ENCODE assay signal across 8 mouse cellular contexts in genomic region chr12:34906376-34906703, GRCm38 (mm10). TPM values are rescaled to one million over a fixed set of nuclear protein-coding genes. Genes with fewer than 3 reads are reported as not detected.
DNase-seq lines count a peak whose midpoint lies in the region; ATAC-seq and TF ChIP-seq lines count a peak whose summit lies in the region.

No protein-coding gene starts in this region.

- H3K9ac ChIP-seq in limb, embryonic 14.5 days (ENCODE audit: low read depth, low read length, severe bottlenecking): peak overlapping the region; percentile 67
- H3K9ac ChIP-seq in stomach, postnatal 0 days (ENCODE audit: low read length): peak overlapping the region; percentile 38

- ATAC-seq in limb, embryonic 14.5 days (ENCODE audit: low FRiP score, low read depth): no peak
- ATAC-seq in stomach, postnatal 0 days (ENCODE audit: low FRiP score, low TSS enrichment): no peak

- H3K27ac ChIP-seq in limb, embryonic 14.5 days (replicated peaks; ENCODE audit: low read depth, low read length): no peak overlapping the region
- H3K27ac ChIP-seq in stomach, postnatal 0 days (replicated peaks): no peak overlapping the region

- H3K4me2 ChIP-seq in limb, embryonic 14.5 days (replicated peaks; ENCODE audit: low read depth, low read length, severe bottlenecking): peak overlapping the region; percentile 92
- H3K4me2 ChIP-seq in stomach, postnatal 0 days (replicated peaks; ENCODE audit: low read depth): peak overlapping the region; percentile 93

- TF ChIP-seq EP300 in stomach, postnatal 0 days (optimal IDR thresholded peaks at IDR 0.05): no peak

- TF ChIP-seq POLR2A in limb, embryonic 14.5 days (IDR thresholded peaks at IDR 0.05; ENCODE audit: borderline replicate concordance, extremely low read depth, insufficient read depth, insufficient read length): no peak

- peak overlapping the region; percentile 69 for H3K4me3 ChIP-seq in limb, embryonic 14.5 days (replicated peaks; ENCODE audit: low read length)
- peak overlapping the region; percentile 59 for H3K4me3 ChIP-seq in stomach, postnatal 0 days (ENCODE audit: low read depth, low read length)

- no peaks in the 10 kb centered on the region for H3K27me3 ChIP-seq in limb, embryonic 14.5 days (ENCODE audit: control insufficient read depth, insufficient read depth, low read length)
- peaks cover 3% of the 10 kb centered on the region; the same call in 1 of the 2 replicates for H3K27me3 ChIP-seq in stomach, postnatal 0 days (ENCODE audit: control insufficient read depth, insufficient read depth, low read length)

- H3K36me3 ChIP-seq in limb, embryonic 14.5 days (ENCODE audit: control insufficient read depth, insufficient read depth, low read length): no peaks in the 10 kb centered on the region
- no peaks in the 10 kb centered on the region for H3K36me3 ChIP-seq in stomach, postnatal 0 days (ENCODE audit: control insufficient read depth, insufficient read depth, low read length)

- TF ChIP-seq CTCF in stomach, postnatal 0 days (IDR thresholded peaks at IDR 0.05; ENCODE audit: low read depth): no peak

- DNase-seq in embryo, embryonic 10.5 days (ENCODE audit: low spot score): peak; percentile 15
- no peak for DNase-seq in embryo, embryonic 11 days
- DNase-seq in right cerebral cortex, postnatal 36 days (ENCODE audit: low spot score in 2 of 2): peak; percentile 18 to 19
- DNase-seq in right cerebral cortex, postnatal 14 days: no peak
- no peak for DNase-seq in limb, embryonic 14.5 days (ENCODE audit: low spot score)
- DNase-seq in stomach, postnatal 0 days (ENCODE audit: low spot score): no peak
- DNase-seq in cerebellum, adult 9-10 months: no peak
- DNase-seq in layer of hippocampus, adult 9-11 months: no peak

- 0% methylated on average over 10 of the region's 10 CpGs for WGBS in limb, embryonic 14.5 days
- 1% methylated on average over 10 of the region's 10 CpGs for WGBS in stomach, postnatal 0 days

- H3K4me1 ChIP-seq in limb, embryonic 14.5 days (ENCODE audit: control insufficient read depth, insufficient read depth, low read length): no peaks in the 10 kb centered on the region
- no peaks in the 10 kb centered on the region for H3K4me1 ChIP-seq in stomach, postnatal 0 days (replicated peaks; ENCODE audit: control insufficient read depth, insufficient read depth)

- H3K9me3 ChIP-seq in limb, embryonic 14.5 days (ENCODE audit: control insufficient read depth, low read length): no peaks in the 10 kb centered on the region
- H3K9me3 ChIP-seq in stomach, postnatal 0 days (ENCODE audit: control insufficient read depth, low read length): no peaks in the 10 kb centered on the region

RNA-seq across cellular contexts. Expression of gene Hdac9, which starts 10.6 kb away (rescaled TPM):
- polyA plus RNA-seq in limb, embryonic 14.5 days (2012; rRNA removed): 7.4 and 7.8 TPM in 2 replicates
- 9.7 TPM in 2 replicates for polyA plus RNA-seq in limb, embryonic 14.5 days (2014; fragmentation: Nextera tagmentation; extraction: Ambion mirVana)
- polyA plus RNA-seq in stomach, postnatal 0 days (2015; fragmentation: Nextera tagmentation; extraction: Ambion mirVana): 1.5 and 1.7 TPM in 2 replicates

Comparison
In these comparisons a context has a peak if more than half of its experiments do, and no peak if none do; other contexts are left out.
1. DNase-seq: peak in embryo, embryonic 10.5 days (single experiment) and right cerebral cortex, postnatal 36 days (2 of 2); none in embryo, embryonic 11 days (single experiment), right cerebral cortex, postnatal 14 days (single experiment), limb, embryonic 14.5 days (single experiment), stomach, postnatal 0 days (single experiment), cerebellum, adult 9-10 months (single experiment) and layer of hippocampus, adult 9-11 months (single experiment).